Mouse (Mus musculus) MEL (cell line): Measurements from ENCODE around the gene Gm3045.

ENCODE experiments used
- CTCF ChIP-seq, 3 experiments: IDR thresholded peaks in 2 of 3; conservative IDR thresholded peaks in 1 of 3; 2 replicates each; pipeline ENCODE4 v1.5.1; 2011 to 2012; ENCODE audit warnings: low read length in 3 of 3, low read depth in 2 of 3, mild to moderate bottlenecking in 2 of 3, improper control_type of control experiment in 1 of 3, inconsistent platforms in 1 of 3, mixed read lengths in 1 of 3, moderate library complexity in 1 of 3; ENCODE audit not compliant: control insufficient read depth in 1 of 3, insufficient read depth in 1 of 3, poor library complexity in 1 of 3, severe bottlenecking in 1 of 3
- POLR2A ChIP-seq, 2 experiments: IDR thresholded peaks; 2 replicates each; pipeline ENCODE4 v1.6.1; 2011 to 2012; ENCODE audit warnings: low read length in 2 of 2, mild to moderate bottlenecking in 2 of 2, control low read depth in 1 of 2, improper control_type of control experiment in 1 of 2, low read depth in 1 of 2, moderate library complexity in 1 of 2; ENCODE audit not compliant: control insufficient read depth in 1 of 2, insufficient read depth in 1 of 2, poor library complexity in 1 of 2
- TCF12 ChIP-seq: IDR thresholded peaks from 2 replicates; pipeline ENCODE4 v1.6.1; 2014; ENCODE audit warnings: low read depth, mild to moderate bottlenecking, inconsistent platforms, low read length, improper control_type of control experiment, moderate library complexity

DNA sequence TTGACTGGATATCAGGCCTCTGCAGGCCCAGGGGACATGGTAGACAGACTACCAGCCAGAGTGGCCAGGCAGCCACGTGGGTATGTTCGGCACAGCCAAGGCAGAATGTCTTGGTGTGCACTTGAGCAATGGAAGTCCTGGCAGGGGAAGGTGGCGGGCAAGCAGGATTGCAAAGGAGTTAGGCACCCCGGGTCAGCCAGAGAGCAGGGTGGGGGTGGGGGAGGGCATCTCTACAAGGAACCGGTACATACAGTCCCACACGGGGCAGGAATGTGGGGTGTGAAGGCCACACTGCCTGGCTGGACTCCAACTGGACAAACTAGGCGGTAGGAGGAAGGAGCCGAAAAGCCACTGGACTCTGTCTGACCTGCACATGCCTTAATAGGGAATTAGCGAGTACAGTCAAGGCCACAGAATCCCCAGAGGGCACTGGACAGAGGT is 7.9 kb downstream of the Gm3045 start:
- no peak for TF ChIP-seq POLR2A (IDR thresholded peaks at IDR 0.05; ENCODE audit: control insufficient read depth in 1 of 2, insufficient read depth in 1 of 2, low read depth in 1 of 2, low read length in 2 of 2, poor library complexity in 1 of 2)
- no peak for TF ChIP-seq TCF12
- TF ChIP-seq CTCF (IDR thresholded peaks at IDR 0.05 in 2 of 3, conservative IDR thresholded peaks at IDR 0.05 in 1 of 3; ENCODE audit: control insufficient read depth in 1 of 3, insufficient read depth in 1 of 3, low read depth in 2 of 3, low read length in 3 of 3, poor library complexity in 1 of 3, severe bottlenecking in 1 of 3): no peak
